Mouse (Mus musculus) gastrocnemius, postnatal 36 days (tissue): Measurements from ENCODE around the gene Rsph6a. TPM values are rescaled to one million over a fixed set of nuclear protein-coding genes. Genes with fewer than 3 reads are reported as not detected.

Experiments used
- DNase-seq, 2 experiments: peaks; one replicate each; pipeline ENCODE4 v3.0.0; 2022
- intact Hi-C: fragments of 180-260 bp; cut with DNase I; formaldehyde crosslinking; loops from one replicate; pipeline ENCODE4 v1.15.1; 2025
- long read RNA-seq, 2 experiments: library from polyadenylated mRNA; stranded (forward); transcript quantifications; one replicate each; pipeline ENCODE4 v2.0.0; 2021
- total RNA-seq, 2 experiments: library from RNA; stranded (reverse); gene quantifications; 2 replicates each; pipeline ENCODE4 v1.2.3; 2021

Gene Rsph6a
- not detected for total RNA-seq
- long read RNA-seq, experiment 1, partial matches to known transcripts = 0 of 1 reads
- long read RNA-seq, experiment 1, other reads (novel, unspliced or antisense) = 1 of 1 reads
- long read RNA-seq, experiment 2, partial matches to known transcripts = 0 of 1 reads
- long read RNA-seq, experiment 2, other reads (novel, unspliced or antisense) = 1 of 1 reads

DNA sequence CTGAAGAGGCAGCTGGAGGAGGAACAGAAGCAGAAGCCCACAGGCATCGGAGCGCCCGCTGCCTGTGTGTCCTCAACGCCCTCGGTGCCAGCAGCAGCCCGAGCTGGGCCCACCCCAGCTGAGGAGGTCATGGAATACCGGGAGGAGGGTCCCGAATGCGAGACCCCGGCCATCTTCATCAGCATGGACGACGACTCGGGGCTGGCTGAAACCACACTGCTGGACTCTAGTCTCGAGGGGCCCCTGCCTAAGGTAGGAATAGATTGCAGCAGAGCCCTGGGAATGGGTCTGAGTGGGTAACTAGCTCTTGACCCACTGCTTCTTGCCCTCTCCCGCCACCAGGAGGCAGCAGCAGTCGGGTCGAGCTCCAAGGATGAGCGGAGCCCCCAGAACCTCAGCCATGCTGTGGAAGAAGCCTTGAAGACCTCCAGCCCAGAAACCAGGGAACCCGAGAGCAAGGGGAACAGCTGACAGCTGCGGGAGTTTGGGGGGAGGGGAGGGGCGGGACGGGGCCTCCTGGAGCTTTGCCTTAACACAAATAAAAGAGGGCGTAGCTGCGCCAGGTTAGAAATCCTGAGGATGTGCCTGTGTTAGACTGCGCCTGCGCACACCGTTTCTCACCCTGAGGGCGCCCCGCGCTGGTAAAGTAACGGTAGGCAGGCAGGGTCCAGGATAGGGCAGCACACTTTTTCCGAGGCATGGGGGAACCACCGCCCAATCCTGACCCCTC is at the start of gene Rsph6a:
Gene Rsph6a, plus strand, starts transcription at position 644 of the 730 bp plus-strand sequence.
- intact Hi-C loops = no loop called here
- DNase-seq = no peak

DNA sequence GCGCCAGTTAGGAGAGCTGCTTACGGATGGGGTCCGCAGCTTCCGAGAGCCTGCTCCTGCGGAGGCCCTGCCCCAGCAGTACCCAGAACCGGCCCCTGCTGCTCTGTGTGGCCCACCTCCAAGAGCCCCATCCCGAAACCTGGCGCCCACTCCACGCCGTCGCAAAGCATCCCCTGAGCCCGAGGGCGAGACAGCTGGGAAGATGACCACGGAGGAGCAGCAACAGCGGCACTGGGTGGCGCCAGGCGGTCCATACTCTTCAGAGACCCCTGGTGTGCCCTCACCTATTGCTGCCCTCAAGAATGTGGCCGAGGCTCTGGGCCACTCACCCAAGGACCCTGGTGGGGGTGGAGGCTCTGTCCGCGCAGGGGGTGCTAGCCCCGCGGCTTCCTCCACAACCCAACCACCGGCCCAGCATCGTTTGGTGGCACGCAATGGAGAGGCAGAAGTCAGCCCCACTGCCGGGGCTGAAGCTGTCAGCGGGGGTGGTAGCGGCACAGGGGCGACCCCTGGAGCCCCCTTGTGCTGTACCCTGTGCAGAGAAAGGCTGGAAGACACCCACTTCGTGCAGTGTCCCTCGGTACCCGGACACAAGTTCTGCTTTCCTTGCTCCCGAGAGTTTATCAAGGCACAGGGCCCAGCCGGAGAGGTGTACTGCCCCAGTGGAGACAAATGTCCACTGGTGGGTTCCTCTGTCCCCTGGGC is 48.9 kb upstream of the Rsph6a start:
- DNase-seq = peak in 1 of 2 experiments; percentile 13
- intact Hi-C loops = loop anchor here (5.0 kb wide), 1 partner anchor 113 kb away; no protein-coding TSS in a partner anchor

DNA sequence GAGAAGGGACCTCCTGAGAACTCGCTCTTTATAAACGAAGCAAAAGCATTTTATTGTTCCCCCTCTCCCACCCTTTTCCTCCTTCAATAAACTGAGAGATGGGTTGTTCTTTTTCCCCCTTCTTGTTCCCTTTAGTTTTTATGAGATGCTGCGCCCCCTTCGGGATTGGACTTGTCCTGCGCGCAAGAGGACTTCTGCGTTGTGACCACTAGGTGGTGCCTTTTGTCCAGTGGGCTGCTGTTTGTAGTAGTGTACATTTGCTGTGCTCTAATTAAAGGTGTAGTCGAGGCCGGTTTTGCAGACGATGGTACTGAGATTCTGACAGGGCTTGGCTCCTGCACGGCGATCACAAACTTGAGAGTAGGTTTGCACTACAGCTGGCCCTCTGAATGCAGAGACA is 48.0 kb upstream of the Rsph6a start:
- intact Hi-C loops = loop anchor here (5.0 kb wide), 1 partner anchor 114 kb away; no protein-coding TSS in a partner anchor
- peak; percentile 69 to 75 for DNase-seq

DNA sequence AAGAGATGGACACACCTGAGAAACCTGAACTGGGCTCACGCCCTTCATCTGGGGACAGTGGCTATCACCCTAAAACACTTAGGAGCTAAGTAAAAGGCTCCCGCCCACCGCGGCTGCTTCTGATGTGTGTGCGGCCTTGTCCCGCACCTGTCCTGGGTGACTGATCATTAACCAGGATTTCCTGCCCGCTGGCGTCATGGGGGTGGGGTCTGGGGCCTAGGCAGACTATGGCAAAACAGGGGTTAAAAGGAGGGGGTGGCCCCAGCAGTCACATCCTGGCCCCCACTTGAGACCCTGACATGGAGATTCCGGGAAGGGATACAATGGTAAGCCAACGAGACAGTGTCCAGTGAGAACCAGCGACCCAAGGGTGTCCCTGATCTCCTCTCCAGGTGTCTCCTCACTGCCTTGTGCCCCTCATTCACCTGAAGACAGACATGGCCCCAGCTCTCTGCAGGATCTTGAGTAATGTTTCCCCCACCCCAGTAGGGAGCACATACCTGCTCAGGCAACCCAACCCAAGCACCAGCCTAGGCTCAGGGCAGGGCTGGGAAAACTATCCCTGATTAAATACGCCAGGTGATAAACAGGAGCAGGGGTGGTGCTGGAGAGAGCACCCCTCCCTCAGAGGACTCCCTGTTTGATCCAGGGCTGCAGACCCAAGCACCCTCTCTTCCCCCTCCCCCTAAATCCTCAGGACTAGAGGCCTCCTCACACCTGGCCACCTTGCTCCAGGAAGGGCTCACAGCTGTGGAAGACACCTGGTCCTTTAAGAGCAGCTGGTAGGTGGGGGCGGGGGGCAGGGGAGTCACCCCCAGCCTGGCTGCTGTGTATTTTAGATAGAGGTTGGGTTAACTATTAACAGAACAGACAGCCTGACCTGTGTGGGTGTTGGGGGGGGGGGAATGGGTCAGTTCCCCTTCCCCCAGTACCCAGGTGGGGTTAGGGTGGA is 47.2 kb upstream of the Rsph6a start:
- DNase-seq = no peak
- intact Hi-C loops = loop anchor here (5.0 kb wide), 1 partner anchor 115 kb away; no protein-coding TSS in a partner anchor

DNA sequence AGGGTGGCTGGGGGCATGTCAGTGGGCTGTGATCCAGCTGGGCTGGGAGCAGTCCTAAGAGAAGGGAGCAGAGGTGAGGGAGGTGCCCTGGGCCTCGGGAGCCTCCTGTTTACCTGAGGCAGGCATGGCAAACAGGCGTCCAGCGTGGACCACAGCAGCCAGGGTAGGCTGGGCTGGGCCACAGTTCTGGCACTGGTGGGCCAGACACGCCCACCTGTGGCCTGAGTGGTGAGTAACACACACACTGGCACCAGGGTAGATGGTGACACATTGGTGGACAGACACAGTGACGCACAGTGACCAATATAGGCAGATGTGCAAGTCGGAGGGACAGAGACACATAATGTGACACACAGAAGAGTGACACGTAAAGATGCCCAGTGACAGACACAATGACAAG is 43.9 kb upstream of the Rsph6a start:
- intact Hi-C loops = no loop called here
- no peak for DNase-seq

DNA sequence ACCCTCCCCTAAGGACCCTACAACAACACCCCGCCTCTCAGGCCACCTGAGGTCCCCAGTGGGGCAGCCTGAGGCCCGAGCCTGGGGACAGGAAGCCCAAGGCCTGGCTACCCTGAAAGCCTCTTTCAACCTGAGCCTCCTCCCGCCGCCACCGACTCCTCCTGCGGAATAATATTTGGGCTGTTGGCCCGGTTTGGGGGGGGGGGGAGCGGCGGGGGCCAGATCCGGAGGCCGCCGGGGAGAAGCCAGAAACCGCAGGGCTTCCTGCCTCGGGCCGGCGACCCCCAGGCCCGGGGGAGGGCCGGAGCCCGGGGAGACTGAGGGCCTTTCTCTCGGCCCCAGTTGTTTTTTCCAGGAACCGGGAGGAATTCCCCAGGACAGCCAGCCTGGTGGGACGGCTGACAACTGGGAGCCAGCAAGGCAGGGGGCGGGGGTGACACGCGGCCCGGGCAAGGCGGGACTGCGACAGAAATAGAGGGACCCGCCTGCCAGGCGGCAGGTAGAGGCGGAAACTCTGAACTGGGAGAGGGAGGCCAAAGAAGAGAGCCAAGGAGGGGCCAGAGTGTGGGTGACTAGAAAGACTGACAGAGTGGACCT is 42.4 kb upstream of the Rsph6a start:
- intact Hi-C loops = no loop called here
- peak; percentile 14 to 37 for DNase-seq

DNA sequence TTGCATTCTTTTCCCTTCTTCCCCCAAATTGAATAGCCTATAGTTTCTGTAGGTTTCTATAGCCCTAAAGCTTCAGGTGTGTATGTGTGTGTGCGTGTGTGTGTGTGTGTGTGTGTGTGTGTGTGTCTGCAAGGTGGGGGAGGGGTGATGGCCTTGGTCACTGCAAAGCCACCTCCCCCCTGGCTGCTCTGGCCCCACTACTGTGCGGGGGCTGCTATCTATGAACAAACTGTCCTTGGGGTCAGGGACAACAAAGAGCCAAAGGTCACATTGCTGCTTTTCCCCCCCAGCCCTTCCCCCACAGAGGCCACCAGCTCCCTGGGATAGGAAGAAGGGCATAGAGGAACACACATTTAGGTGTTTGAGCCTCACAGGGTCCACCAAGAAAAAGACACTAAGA is 41.6 kb upstream of the Rsph6a start:
- intact Hi-C loops = no loop called here
- no peak for DNase-seq

DNA sequence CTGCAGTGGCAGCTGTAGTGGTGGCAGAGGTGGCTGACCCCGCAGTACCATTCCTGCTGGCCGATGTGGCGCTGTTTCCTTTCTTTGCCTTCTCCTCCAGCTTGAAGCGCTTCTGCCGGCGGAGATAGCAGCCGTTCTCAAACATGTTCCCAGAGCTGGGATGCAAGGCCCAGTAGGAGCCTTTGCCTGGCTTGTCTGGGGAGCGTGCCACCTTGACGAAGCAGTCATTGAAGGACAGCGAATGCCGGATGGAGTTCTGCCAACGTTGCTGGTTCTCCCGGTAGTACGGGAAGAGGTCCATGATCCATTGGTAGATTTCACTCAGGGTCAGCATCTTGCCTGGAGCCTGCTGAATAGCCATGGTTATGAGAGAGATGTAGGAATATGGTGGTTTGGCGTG is 40.0 kb upstream of the Rsph6a start:
- DNase-seq = no peak
- intact Hi-C loops = no loop called here

DNA sequence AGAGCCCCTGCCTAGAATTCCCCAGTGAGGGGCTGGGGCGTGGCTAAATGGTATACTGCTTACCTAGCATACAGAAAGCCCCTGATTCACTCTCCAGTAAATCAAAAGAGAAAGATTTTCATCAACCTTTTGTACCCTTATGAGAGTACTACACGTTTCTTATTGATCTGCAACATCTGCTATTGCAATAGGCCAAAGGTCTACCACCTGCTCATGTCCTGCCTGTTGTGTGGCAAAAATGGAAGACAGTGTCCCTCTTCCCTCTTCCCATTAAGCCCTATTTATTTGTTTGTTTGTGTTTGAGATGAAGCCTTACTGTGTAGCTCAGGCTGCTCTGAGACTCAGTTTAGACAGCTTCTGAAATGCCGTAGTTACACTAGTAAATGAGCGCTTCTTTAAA is 38.4 kb upstream of the Rsph6a start:
- no peak for DNase-seq
- intact Hi-C loops = no loop called here

DNA sequence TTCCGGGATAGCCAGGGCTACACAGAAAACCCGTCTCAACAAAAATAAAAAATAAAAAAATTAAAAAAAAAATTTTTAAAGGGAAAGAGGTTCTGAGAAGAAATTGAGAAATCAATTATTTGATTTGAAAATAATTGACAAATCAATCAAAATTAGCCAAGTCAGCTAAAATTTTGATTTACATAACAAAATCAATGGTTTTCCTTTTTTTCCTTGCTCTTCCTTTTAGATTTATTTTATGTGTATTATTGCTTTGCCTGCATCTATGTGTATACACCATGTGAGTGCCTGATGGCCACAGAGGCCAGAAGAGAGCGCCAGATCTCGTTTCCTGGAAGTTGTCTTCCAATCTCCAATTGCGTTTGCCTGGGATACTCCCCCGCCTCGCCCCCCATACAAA is 36.6 kb upstream of the Rsph6a start:
- intact Hi-C loops = no loop called here
- DNase-seq = no peak

DNA sequence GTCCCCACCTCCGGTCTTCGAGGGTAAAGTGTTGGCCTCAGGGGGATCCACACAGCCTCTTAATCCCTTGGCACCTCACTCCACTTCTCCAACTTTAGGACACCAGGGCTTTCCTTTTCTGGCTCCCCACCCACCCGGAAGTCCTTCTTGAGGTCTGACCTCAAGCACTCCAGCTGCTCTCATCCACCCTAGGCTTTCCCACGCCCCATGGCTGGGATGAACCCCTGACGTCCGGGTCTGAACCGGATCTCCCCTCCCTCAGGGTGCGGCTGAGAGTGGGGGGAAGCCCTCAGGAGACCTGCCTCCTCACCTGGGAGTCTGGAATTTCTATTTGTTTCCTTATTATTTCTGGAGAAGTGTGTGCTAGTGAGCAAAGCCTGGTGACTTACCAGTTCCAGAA is 33.4 kb upstream of the Rsph6a start:
- DNase-seq = no peak
- intact Hi-C loops = no loop called here

DNA sequence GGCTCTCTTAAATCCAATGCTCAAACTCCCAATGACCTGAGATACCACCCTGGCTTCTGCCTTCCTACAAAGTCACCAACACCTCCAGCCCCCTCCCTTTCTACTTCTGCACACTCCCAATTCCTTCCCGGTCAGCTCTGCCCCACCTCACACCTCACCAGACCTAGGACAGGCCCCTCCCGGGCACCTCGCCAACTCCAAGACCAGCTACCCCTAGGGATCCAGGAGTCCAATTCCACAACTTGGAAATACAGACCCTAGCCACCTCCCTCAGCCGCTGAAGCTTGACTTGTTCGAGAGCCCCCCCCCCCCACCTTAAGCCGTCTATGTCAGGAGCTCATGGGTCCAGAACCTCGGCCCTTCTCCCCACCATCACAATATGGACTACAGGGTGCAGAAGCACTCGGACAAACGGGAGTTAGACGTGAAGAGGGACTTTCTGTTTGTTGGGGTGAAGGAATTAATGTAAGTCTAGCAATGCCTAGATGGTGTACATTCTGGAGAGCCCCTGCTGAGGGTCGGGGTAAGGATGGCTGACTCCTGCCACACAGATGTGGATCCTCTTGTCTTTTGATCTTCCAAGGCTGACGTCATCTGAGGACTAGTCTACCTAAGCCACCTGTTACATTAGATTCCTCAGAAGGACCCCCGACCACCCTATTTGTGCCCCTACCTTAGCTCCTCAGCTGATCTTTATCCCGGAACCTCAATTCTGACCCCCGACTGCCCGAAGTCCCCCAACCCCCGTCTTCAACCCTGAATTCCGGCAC is 32.1 kb upstream of the Rsph6a start:
- no peak for DNase-seq
- intact Hi-C loops = loop anchor here (2.0 kb wide), 1 partner anchor 14 kb away; no protein-coding TSS in a partner anchor

DNA sequence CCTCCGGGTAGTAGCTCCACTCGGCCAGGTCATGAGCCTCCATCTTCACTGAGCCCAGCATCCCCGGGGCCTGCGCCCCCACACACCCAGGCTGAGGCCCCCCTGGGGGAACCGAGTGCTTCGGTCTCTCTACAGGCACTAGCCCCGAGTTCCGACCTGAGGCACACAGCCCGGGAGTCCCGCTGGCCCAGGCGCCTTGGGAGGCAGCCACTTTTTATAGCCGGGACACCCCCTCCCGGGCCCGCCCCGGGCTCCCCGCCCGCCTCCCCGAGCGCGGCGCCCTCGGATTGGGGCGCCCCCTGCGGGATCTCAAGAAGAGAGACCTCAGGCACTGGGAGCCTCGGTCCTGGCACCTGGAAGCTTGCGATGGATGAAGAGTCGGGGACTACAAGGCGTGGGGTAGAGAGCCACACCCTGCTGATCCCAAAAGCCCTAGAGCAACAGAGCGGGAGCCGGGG is 31.1 kb upstream of the Rsph6a start, which contains the start of gene Foxa3:
Gene Foxa3, minus strand, starts transcription at position 182 of the 458 bp plus-strand sequence.
- intact Hi-C loops = loop anchor here (2.0 kb wide), 1 partner anchor 15 kb away; no protein-coding TSS in a partner anchor
- DNase-seq = peak; percentile 50 to 54

DNA sequence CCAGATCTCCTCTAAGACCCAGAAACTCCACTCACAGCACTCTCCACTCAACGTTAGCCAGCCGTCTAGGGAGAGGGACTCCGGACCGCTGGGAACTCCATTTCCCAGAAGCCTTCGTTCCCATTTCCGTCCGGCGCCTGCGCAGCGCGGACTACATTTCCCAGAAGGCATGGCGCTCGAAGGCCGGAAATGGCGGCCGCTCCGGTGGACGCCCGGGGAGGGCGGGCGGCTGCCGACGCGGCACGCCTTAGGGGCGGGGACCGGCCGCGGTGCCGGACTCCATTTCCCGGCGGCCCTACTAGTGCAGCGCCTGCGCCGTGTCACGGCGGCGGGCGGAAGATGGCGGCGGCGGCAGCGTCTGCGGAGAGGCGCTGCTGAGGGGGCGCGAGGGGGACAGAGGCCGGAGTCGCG is 30.4 kb upstream of the Rsph6a start, which contains the start of gene Sympk:
Gene Sympk, plus strand, starts transcription at position 282 of the 411 bp plus-strand sequence.
- DNase-seq = peak; percentile 89 to 94
- intact Hi-C loops = no loop called here

DNA sequence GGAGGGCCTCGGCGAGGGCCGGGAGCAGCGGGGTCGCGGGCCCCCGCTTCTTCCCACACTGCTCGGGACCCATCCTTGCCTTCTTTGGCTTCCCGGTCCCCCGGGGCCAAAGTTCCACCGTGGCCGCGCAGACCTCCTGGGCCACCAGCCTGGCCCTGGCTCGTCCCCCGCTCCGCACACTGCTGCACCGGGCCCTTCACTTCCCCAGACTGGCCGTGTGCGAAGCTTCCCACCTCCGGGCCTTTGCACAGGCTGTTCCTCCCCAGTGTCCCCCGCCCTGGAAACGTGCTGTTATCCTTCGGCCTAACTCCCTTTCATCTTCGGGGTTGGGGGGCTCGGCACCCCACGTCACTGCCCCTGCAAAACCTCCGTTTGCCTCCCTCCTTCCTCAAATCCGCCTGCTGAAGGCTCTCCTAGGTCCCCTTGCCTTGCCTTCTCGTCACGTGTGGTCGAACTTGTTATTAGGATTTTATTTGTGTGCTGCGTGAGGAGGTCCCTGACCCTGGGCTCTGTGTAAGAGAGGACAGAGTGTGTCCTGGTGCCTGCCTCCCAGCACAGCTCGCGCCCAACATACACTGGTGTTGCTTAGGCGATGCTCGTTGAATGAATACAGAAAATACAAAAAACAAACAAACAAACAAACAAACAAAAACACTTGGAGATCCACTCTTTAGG is 29.8 kb upstream of the Rsph6a start:
- intact Hi-C loops = no loop called here
- no peak for DNase-seq

DNA sequence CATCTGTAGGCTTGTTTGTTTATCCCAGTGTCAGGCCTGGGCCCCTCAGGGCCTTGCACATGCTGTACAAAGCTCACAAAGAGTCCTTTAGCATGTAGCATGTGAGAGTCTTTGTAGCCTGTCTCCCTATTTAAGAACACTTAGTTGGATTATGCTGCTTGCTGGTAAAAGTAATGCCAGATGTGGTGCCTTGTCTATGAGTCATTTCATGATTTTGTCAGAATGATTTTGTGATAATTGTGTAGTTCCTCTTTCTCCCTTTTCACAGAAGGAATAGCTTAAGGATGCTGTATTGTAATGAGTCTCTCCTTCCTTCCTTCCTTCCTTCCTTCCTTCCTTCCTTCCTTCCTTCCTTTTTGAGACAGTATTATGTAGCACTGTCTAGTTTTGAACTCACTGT is 26.4 kb upstream of the Rsph6a start:
- intact Hi-C loops = no loop called here
- no peak for DNase-seq

DNA sequence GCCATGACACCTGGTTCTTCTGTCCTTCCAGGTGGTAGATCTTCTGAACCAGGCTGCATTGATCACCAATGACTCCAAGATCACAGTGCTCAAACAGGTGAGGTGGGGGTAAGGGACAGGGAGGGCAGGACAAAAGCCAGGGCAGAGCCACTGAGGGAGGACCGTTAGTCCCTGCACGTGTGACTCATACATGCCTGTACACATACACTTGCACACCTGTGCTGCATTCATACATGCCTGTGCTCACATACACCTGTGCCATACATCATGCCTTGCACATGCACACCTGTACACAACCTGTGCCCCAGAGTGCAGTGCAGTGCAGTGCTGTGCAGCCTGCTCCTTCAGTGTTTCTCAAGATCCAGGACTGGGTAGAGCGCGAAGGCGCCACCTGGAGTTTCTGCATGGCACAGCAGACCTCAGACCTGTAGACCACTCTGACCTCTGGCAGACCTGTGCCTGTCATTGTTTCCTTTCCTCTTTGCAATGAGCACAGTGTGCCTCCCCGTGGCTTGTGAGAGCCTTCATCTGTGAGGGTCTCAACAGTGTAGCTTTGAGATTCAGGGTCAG is 25.3 kb upstream of the Rsph6a start:
- DNase-seq = no peak

DNA sequence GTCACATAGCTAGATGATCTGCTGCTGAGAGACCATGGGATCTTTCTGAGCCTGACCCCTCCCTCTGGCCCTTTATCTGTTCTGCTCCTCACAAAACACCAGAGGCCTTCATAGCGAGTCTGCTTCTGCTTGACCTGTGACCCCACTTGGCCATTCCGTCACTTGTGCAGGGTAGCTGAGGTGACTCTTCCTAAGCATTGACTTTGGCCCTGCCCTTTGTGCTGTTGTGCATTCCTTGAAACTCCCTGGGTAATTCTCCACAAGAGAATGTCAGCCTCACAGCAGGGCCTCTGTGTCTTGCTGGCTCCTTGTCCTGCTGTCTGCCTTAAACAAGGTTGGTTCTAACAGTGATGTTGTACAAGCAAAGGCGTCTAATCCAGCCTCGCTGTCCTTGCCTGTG is 22.8 kb upstream of the Rsph6a start:
- intact Hi-C loops = no loop called here
- DNase-seq = no peak

More for the DNA sequence above, 25.3 kb upstream of the Rsph6a start:
- intact Hi-C loops = no loop called here
